Comparison of ENCODE assay signal across 8 mouse cellular contexts in genomic region chr1:185327754-185328345, GRCm38 (mm10). TPM values are rescaled to one million over a fixed set of nuclear protein-coding genes. Genes with fewer than 3 reads are reported as not detected.
DNase-seq lines count a peak whose midpoint lies in the region; ATAC-seq and TF ChIP-seq lines count a peak whose summit lies in the region.
"Not testable (repeated sequence)": the region's sequence is repeated elsewhere in the genome, so short reads cannot be mapped to it uniquely, and the experiment has no call there.

No protein-coding gene starts in this region.

- 58% methylated on average over 3 of the region's 3 CpGs for WGBS in heart, embryonic 10.5 days
- WGBS in hindbrain, embryonic 14.5 days, result 56% methylated on average over 3 of the region's 3 CpGs
- WGBS in kidney, postnatal 0 days, result 49% methylated on average over 3 of the region's 3 CpGs
- 38% methylated on average over 3 of the region's 3 CpGs for WGBS in liver, embryonic 15.5 days (ENCODE audit: insufficient replicate concordance)
- 59% methylated on average over 3 of the region's 3 CpGs for WGBS in midbrain, embryonic 13.5 days
- WGBS in stomach, embryonic 14.5 days, result 51% methylated on average over 3 of the region's 3 CpGs

- not testable (repeated sequence) for ATAC-seq in hindbrain, embryonic 14.5 days (ENCODE audit: low FRiP score); kidney, postnatal 0 days (replicated peaks; ENCODE audit: low FRiP score, low read depth); liver, embryonic 15.5 days (ENCODE audit: insufficient read depth); midbrain, embryonic 13.5 days; stomach, embryonic 14.5 days (ENCODE audit: insufficient number of reproducible peaks, insufficient read depth, low FRiP score, low read depth)

- TF ChIP-seq CTCF in C2C12 (IDR thresholded peaks at IDR 0.05; ENCODE audit: control insufficient read depth, insufficient read depth, insufficient read length); kidney, postnatal 0 days (IDR thresholded peaks at IDR 0.05; ENCODE audit: low read depth): not testable (repeated sequence)

- H3K9ac ChIP-seq in hindbrain, embryonic 14.5 days; liver, embryonic 15.5 days; midbrain, embryonic 13.5 days (replicated peaks): not testable (repeated sequence)
- H3K9ac ChIP-seq in kidney, postnatal 0 days (ENCODE audit: low read depth, low read length), result peak overlapping the region; percentile 86; the same call in 1 of the 2 replicates
- 0 out of 2 replicates have a peak overlapping the region, but pooled peaks have one; percentile 94 for H3K9ac ChIP-seq in stomach, embryonic 14.5 days (replicated peaks; ENCODE audit: low read depth, low read length)

- not testable (repeated sequence) for DNase-seq in heart, embryonic 10.5 days (ENCODE audit: low spot score); hindbrain, embryonic 14.5 days (ENCODE audit: low spot score); kidney, postnatal 0 days (ENCODE audit: low spot score)

- not testable (repeated sequence) for H3K79me3 ChIP-seq in C2C12 (ENCODE audit: low read depth)

- H3K9me3 ChIP-seq in erythroblast, embryonic 14.5 days (ENCODE audit: control insufficient read depth, low read length); heart, embryonic 10.5 days; hindbrain, embryonic 14.5 days (ENCODE audit: control insufficient read depth, low read length); kidney, postnatal 0 days (replicated peaks; ENCODE audit: low read length); liver, embryonic 15.5 days (replicated peaks); midbrain, embryonic 13.5 days; stomach, embryonic 14.5 days (ENCODE audit: control insufficient read depth, low read depth, low read length): not testable (repeated sequence)

- H3K27me3 ChIP-seq in C2C12 (ENCODE audit: control insufficient read depth, insufficient read depth, insufficient read length); erythroblast, embryonic 14.5 days (ENCODE audit: control insufficient read depth); heart, embryonic 10.5 days (ENCODE audit: insufficient read depth, poor library complexity, severe bottlenecking); hindbrain, embryonic 14.5 days (ENCODE audit: control insufficient read depth, insufficient read depth, low read length); kidney, postnatal 0 days (ENCODE audit: insufficient read depth, low read length); liver, embryonic 15.5 days; midbrain, embryonic 13.5 days; stomach, embryonic 14.5 days (ENCODE audit: control insufficient read depth, insufficient read depth, low read length): not testable (repeated sequence)

- not testable (repeated sequence) for H3ac ChIP-seq in C2C12 (ENCODE audit: control insufficient read depth, insufficient read length, low read depth)

- H3K36me3 ChIP-seq in C2C12 (ENCODE audit: control insufficient read depth, insufficient read depth), result peaks cover 46% of the 10 kb centered on the region
- peaks cover 44% of the 10 kb centered on the region for H3K36me3 ChIP-seq in erythroblast, embryonic 14.5 days (ENCODE audit: control insufficient read depth)
- H3K36me3 ChIP-seq in heart, embryonic 10.5 days, result peaks cover 43% of the 10 kb centered on the region
- peaks cover 35% of the 10 kb centered on the region for H3K36me3 ChIP-seq in hindbrain, embryonic 14.5 days (replicated peaks; ENCODE audit: control insufficient read depth, insufficient read depth)
- H3K36me3 ChIP-seq in kidney, postnatal 0 days (ENCODE audit: insufficient read depth, low read length), result peaks cover 29% of the 10 kb centered on the region
- peaks cover 41% of the 10 kb centered on the region for H3K36me3 ChIP-seq in liver, embryonic 15.5 days (replicated peaks)
- peaks cover 38% of the 10 kb centered on the region for H3K36me3 ChIP-seq in midbrain, embryonic 13.5 days
- peaks cover 36% of the 10 kb centered on the region for H3K36me3 ChIP-seq in stomach, embryonic 14.5 days (ENCODE audit: control insufficient read depth, insufficient read depth, low read length)

- H3K4me1 ChIP-seq in erythroblast, embryonic 14.5 days (ENCODE audit: control insufficient read depth), result peaks cover 37% of the 10 kb centered on the region
- peaks cover 15% of the 10 kb centered on the region for H3K4me1 ChIP-seq in heart, embryonic 10.5 days
- H3K4me1 ChIP-seq in hindbrain, embryonic 14.5 days (replicated peaks; ENCODE audit: control insufficient read depth, insufficient read depth, low read length), result peaks cover 11% of the 10 kb centered on the region
- H3K4me1 ChIP-seq in kidney, postnatal 0 days (replicated peaks; ENCODE audit: insufficient read depth, low read length); stomach, embryonic 14.5 days (ENCODE audit: control insufficient read depth, insufficient read depth, low read length): not testable (repeated sequence)
- peaks cover 31% of the 10 kb centered on the region for H3K4me1 ChIP-seq in liver, embryonic 15.5 days (replicated peaks)
- H3K4me1 ChIP-seq in midbrain, embryonic 13.5 days (replicated peaks), result peaks cover 23% of the 10 kb centered on the region

- peak overlapping the region; percentile 64 for H3K4me2 ChIP-seq in hindbrain, embryonic 14.5 days (replicated peaks)
- peak overlapping the region; percentile 69 for H3K4me2 ChIP-seq in kidney, postnatal 0 days (ENCODE audit: low read length)
- H3K4me2 ChIP-seq in liver, embryonic 15.5 days, result peak overlapping the region; percentile 77
- peak overlapping the region; percentile 73 for H3K4me2 ChIP-seq in midbrain, embryonic 13.5 days (replicated peaks)
- peak overlapping the region; percentile 49 for H3K4me2 ChIP-seq in stomach, embryonic 14.5 days (replicated peaks; ENCODE audit: low read depth, low read length)

- H3K4me3 ChIP-seq in C2C12 (ENCODE audit: insufficient read depth, poor library complexity, severe bottlenecking), result peak overlapping the region; percentile 72
- H3K4me3 ChIP-seq in erythroblast, embryonic 14.5 days (replicated peaks), result peak overlapping the region; percentile 89
- H3K4me3 ChIP-seq in heart, embryonic 10.5 days, result peak overlapping the region; percentile 86
- H3K4me3 ChIP-seq in hindbrain, embryonic 14.5 days (replicated peaks; ENCODE audit: low read length), result peak overlapping the region; percentile 66; the same call in 1 of the 2 replicates
- H3K4me3 ChIP-seq in kidney, postnatal 0 days (replicated peaks; ENCODE audit: low read depth, low read length), result peak overlapping the region; percentile 80; the same call in 1 of the 2 replicates
- H3K4me3 ChIP-seq in liver, embryonic 15.5 days (replicated peaks), result peak overlapping the region; percentile 75
- H3K4me3 ChIP-seq in midbrain, embryonic 13.5 days (replicated peaks), result peak overlapping the region; percentile 78
- H3K4me3 ChIP-seq in stomach, embryonic 14.5 days (ENCODE audit: low read depth, low read length), result peak overlapping the region; percentile 89

- H3K27ac ChIP-seq in heart, embryonic 10.5 days, result peak overlapping the region; percentile 96; the same call in 1 of the 2 replicates
- not testable (repeated sequence) for H3K27ac ChIP-seq in hindbrain, embryonic 14.5 days; kidney, postnatal 0 days; liver, embryonic 15.5 days (replicated peaks); midbrain, embryonic 13.5 days; stomach, embryonic 14.5 days (ENCODE audit: low read length)

- H3K79me2 ChIP-seq in C2C12 (ENCODE audit: control insufficient read depth, insufficient read depth), result peaks cover 25% of the 10 kb centered on the region

RNA-seq across cellular contexts. Expression of gene Iars2, which starts 1.3 kb away (rescaled TPM):
- 18.4 TPM for polyA plus RNA-seq in C2C12 (2012; fragmentation: generic; extraction: Trizol)
- 0.16 and 0.29 TPM in 2 replicates for polyA plus RNA-seq in erythroblast, embryonic 14.5 days (2012)
- polyA plus RNA-seq in heart, embryonic 10.5 days (2016; fragmentation: Nextera tagmentation; extraction: Ambion mirVana), result 31.7 and 43.8 TPM in 2 replicates
- 18.4 and 21.4 TPM in 2 replicates for polyA plus RNA-seq in hindbrain, embryonic 14.5 days (2014; fragmentation: Nextera tagmentation; extraction: Ambion mirVana)
- 31.4 and 33.6 TPM in 2 replicates for polyA plus RNA-seq in kidney, postnatal 0 days (2015; fragmentation: Nextera tagmentation; extraction: Ambion mirVana)
- polyA plus RNA-seq in liver, embryonic 15.5 days (2015; fragmentation: Nextera tagmentation; extraction: Ambion mirVana), result 17.3 and 18.9 TPM in 2 replicates
- polyA plus RNA-seq in midbrain, embryonic 13.5 days (2015; fragmentation: Nextera tagmentation; extraction: Ambion mirVana), result 19.4 and 19.9 TPM in 2 replicates
- 32.0 and 33.9 TPM in 2 replicates for polyA plus RNA-seq in stomach, embryonic 14.5 days (2014; fragmentation: Nextera tagmentation; extraction: Ambion mirVana)

RNA-seq across cellular contexts. Expression of gene Bpnt1, which starts 4.1 kb away (rescaled TPM):
- 37.2 TPM for polyA plus RNA-seq in C2C12 (2012; fragmentation: generic; extraction: Trizol)
- polyA plus RNA-seq in erythroblast, embryonic 14.5 days (2012), result 0.07 and 0.18 TPM in 2 replicates
- 38.5 and 39.9 TPM in 2 replicates for polyA plus RNA-seq in heart, embryonic 10.5 days (2016; fragmentation: Nextera tagmentation; extraction: Ambion mirVana)
- polyA plus RNA-seq in hindbrain, embryonic 14.5 days (2014; fragmentation: Nextera tagmentation; extraction: Ambion mirVana), result 38.1 and 46.1 TPM in 2 replicates
- 108 and 130 TPM in 2 replicates for polyA plus RNA-seq in kidney, postnatal 0 days (2015; fragmentation: Nextera tagmentation; extraction: Ambion mirVana)
- polyA plus RNA-seq in liver, embryonic 15.5 days (2015; fragmentation: Nextera tagmentation; extraction: Ambion mirVana), result 10.3 and 11.1 TPM in 2 replicates
- 37.4 and 37.6 TPM in 2 replicates for polyA plus RNA-seq in midbrain, embryonic 13.5 days (2015; fragmentation: Nextera tagmentation; extraction: Ambion mirVana)
- 28.0 and 32.5 TPM in 2 replicates for polyA plus RNA-seq in stomach, embryonic 14.5 days (2014; fragmentation: Nextera tagmentation; extraction: Ambion mirVana)

RNA-seq across cellular contexts. Expression of gene Eprs, which starts 35.0 kb away (rescaled TPM):
- polyA plus RNA-seq in C2C12 (2012; fragmentation: generic; extraction: Trizol), result 44.2 TPM
- 0.39 and 0.60 TPM in 2 replicates for polyA plus RNA-seq in erythroblast, embryonic 14.5 days (2012)
- polyA plus RNA-seq in heart, embryonic 10.5 days (2016; fragmentation: Nextera tagmentation; extraction: Ambion mirVana), result 135 and 151 TPM in 2 replicates
- polyA plus RNA-seq in hindbrain, embryonic 14.5 days (2014; fragmentation: Nextera tagmentation; extraction: Ambion mirVana), result 142 and 143 TPM in 2 replicates
- polyA plus RNA-seq in kidney, postnatal 0 days (2015; fragmentation: Nextera tagmentation; extraction: Ambion mirVana), result 101 and 106 TPM in 2 replicates
- 71.4 and 76.7 TPM in 2 replicates for polyA plus RNA-seq in liver, embryonic 15.5 days (2015; fragmentation: Nextera tagmentation; extraction: Ambion mirVana)
- 142 and 144 TPM in 2 replicates for polyA plus RNA-seq in midbrain, embryonic 13.5 days (2015; fragmentation: Nextera tagmentation; extraction: Ambion mirVana)
- 167 and 169 TPM in 2 replicates for polyA plus RNA-seq in stomach, embryonic 14.5 days (2014; fragmentation: Nextera tagmentation; extraction: Ambion mirVana)

Comparison
In these comparisons a context has a peak if more than half of its experiments do, and no peak if none do; other contexts are left out.
1. RNA of gene Iars2, which starts 1.3 kb away (polyA plus RNA-seq): 32.0 to 33.9 TPM in stomach, embryonic 14.5 days, 31.7 to 43.8 TPM in heart, embryonic 10.5 days, 31.4 to 33.6 TPM in kidney, postnatal 0 days, 19.4 to 19.9 TPM in midbrain, embryonic 13.5 days, 18.4 to 21.4 TPM in hindbrain, embryonic 14.5 days, 18.4 TPM in C2C12 (single experiment) and 17.3 to 18.9 TPM in liver, embryonic 15.5 days; 0.16 to 0.29 TPM in erythroblast, embryonic 14.5 days; every median in the first group is over 10 times any median in the second.
2. RNA of gene Eprs, which starts 35.0 kb away (polyA plus RNA-seq): 167 to 169 TPM in stomach, embryonic 14.5 days, 135 to 151 TPM in heart, embryonic 10.5 days, 142 to 144 TPM in midbrain, embryonic 13.5 days, 142 to 143 TPM in hindbrain, embryonic 14.5 days, 101 to 106 TPM in kidney, postnatal 0 days, 71.4 to 76.7 TPM in liver, embryonic 15.5 days and 44.2 TPM in C2C12 (single experiment); 0.39 to 0.60 TPM in erythroblast, embryonic 14.5 days; every median in the first group is over 10 times any median in the second.
3. Peak in every context shown above with its lines, with median percentiles within 50 percentile points of each other: H3K4me3 ChIP-seq and H3K4me2 ChIP-seq.